Mouse (Mus musculus) adrenal gland (tissue): ENCODE results near the gene Ankrd66.

Experiments used
- intact Hi-C: fragments of 180-260 bp; cut with DNase I; formaldehyde crosslinking; loops from one replicate; pipeline ENCODE4 v1.15.1; 2025
- long read RNA-seq, 2 experiments: library from polyadenylated mRNA; unstranded; transcript quantifications; one replicate each; pipeline ENCODE4 v2.0.0; 2020; ENCODE audit warnings: borderline replicate concordance in 1 of 2; ENCODE audit not compliant: insufficient replicate concordance in 1 of 2

Ankrd66 gene
- long read RNA-seq, experiment 1 = 0 reads
- long read RNA-seq, experiment 2 = 0 reads

- intact Hi-C loops = no loop called here
Measured at GRCm38 (mm10) chr17:43543539-43543938, at the start of gene Ankrd66. TSS of gene Ankrd66 (minus strand) at chr17:43543639.

GRCm38 (mm10) chr17:43592296-43593291 lies 49.2 kb upstream of the Ankrd66 start:
- intact Hi-C loops = no loop called here

GRCm38 (mm10) chr17:43590531-43590930 lies 47.1 kb upstream of the Ankrd66 start:
- intact Hi-C loops = no loop called here

- intact Hi-C loops = no loop called here
Measured at GRCm38 (mm10) chr17:43589750-43590149, 46.3 kb upstream of the Ankrd66 start.

- intact Hi-C loops = no loop called here
Measured at GRCm38 (mm10) chr17:43587278-43587677, 43.8 kb upstream of the Ankrd66 start.

- intact Hi-C loops = no loop called here
Measured at GRCm38 (mm10) chr17:43584771-43585170, 41.3 kb upstream of the Ankrd66 start.

GRCm38 (mm10) chr17:43581012-43581467 lies 37.6 kb upstream of the Ankrd66 start:
- intact Hi-C loops = no loop called here

- intact Hi-C loops = no loop called here
Measured at GRCm38 (mm10) chr17:43580456-43580855, 37.0 kb upstream of the Ankrd66 start.

- intact Hi-C loops = no loop called here
Measured at GRCm38 (mm10) chr17:43573624-43574073, 30.2 kb upstream of the Ankrd66 start.

GRCm38 (mm10) chr17:43569287-43569686 lies 25.8 kb upstream of the Ankrd66 start:
- intact Hi-C loops = no loop called here

- intact Hi-C loops = no loop called here
Measured at GRCm38 (mm10) chr17:43567992-43568888, 24.8 kb upstream of the Ankrd66 start, which contains the start of gene Pla2g7. TSS of gene Pla2g7 (plus strand) at chr17:43568098.

- intact Hi-C loops = no loop called here
Measured at GRCm38 (mm10) chr17:43567593-43567991, 24.2 kb upstream of the Ankrd66 start.

- intact Hi-C loops = no loop called here
Measured at GRCm38 (mm10) chr17:43563192-43563987, 20.0 kb upstream of the Ankrd66 start.

GRCm38 (mm10) chr17:43558678-43559077 lies 15.2 kb upstream of the Ankrd66 start:
- intact Hi-C loops = no loop called here

- intact Hi-C loops = no loop called here
Measured at GRCm38 (mm10) chr17:43557541-43558090, 14.2 kb upstream of the Ankrd66 start.

GRCm38 (mm10) chr17:43557104-43557503 lies 13.7 kb upstream of the Ankrd66 start:
- intact Hi-C loops = no loop called here

GRCm38 (mm10) chr17:43554516-43555403 lies 11.3 kb upstream of the Ankrd66 start:
- intact Hi-C loops = no loop called here

- intact Hi-C loops = no loop called here
Measured at GRCm38 (mm10) chr17:43551122-43551630, 7.7 kb upstream of the Ankrd66 start.

- intact Hi-C loops = no loop called here
Measured at GRCm38 (mm10) chr17:43544040-43544439, 601 bp upstream of the Ankrd66 start.
